Mouse (Mus musculus) ES-CJ7 (cell line): ENCODE results near the gene Vmn1r72.
"Not testable (repeated sequence)": the region's sequence is repeated elsewhere in the genome, so short reads cannot be mapped to it uniquely, and the experiment has no call there.

Source experiments
- DNase-seq: peaks from one replicate; pipeline ENCODE4 v3.0.0; 2011; ENCODE audit warnings: low read depth, low spot score

Gene Vmn1r72

DNA sequence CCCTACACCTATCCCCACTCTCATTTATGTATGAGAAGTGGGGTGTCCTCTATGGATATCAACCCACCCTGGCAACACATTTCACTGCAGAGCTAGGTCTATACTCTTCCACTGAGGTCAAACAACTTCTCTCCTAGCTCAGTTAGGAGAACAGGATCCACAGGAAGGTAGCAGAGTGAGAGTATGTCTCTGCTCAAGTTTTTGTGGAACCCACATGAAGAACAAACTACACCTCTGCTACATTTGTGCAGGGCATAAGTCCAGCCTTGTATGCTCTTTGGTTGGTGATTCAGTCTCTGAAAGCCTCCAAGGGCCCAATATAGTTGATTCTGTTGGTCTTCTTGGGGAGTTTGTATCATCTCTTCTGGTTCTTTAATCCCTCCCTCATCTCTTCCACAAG, at the start of gene Vmn1r72:
Gene Vmn1r72 (minus strand): TSS at position 101 of the 400 bp plus-strand sequence.
- not testable (repeated sequence) for DNase-seq

DNA sequence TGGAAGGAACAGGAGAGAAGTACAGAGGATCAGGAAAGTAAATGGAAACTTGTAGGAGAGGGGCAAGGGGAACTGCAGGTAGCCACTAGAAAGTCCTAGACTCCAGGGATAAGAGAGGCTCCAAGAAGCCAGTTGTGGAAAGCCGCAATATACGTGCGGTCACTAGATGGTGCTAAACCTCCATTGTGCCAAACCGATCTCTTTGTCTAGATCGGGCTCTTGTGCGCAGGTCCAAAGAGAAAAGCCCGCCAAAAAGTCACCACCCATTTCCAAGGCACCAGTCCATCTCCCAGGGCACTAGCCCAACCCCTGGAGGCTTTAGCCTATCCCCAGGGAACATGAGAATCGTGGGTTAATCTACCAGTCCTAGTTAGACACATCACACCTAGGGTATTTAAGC, 62.9 kb downstream of the Vmn1r72 start:
- DNase-seq: peak; percentile 80
